Mouse (Mus musculus) kidney, postnatal 10 days (tissue): ENCODE measurements around the gene Nfx1.
A peak's percentile ranks its signal among the peaks of the same experiment; 100 is the strongest.
"Not testable (repeated sequence)": the region's sequence is repeated elsewhere in the genome, so short reads cannot be mapped to it uniquely, and the experiment has no call there.

Source experiments
- DNase-seq: peaks from one replicate; pipeline ENCODE4 v3.0.0; 2021; ENCODE audit warnings: mixed read lengths

Nfx1 gene

GRCm38 (mm10) chr4:40970842-40971701 lies at the start of gene Nfx1:
Gene Nfx1 (plus strand): TSS chr4:40970906.
- DNase-seq, result peak; percentile 98

- no peak for DNase-seq
These were observed 49.4 kb upstream of the Nfx1 start for GRCm38 (mm10) chr4:40921288-40921687.

- DNase-seq, result peak; percentile 23
These were observed 47.5 kb upstream of the Nfx1 start for GRCm38 (mm10) chr4:40923087-40923651.

- no peak for DNase-seq
These were observed 45.1 kb upstream of the Nfx1 start for GRCm38 (mm10) chr4:40925568-40925967.

- DNase-seq, result no peak
These were observed 41.7 kb upstream of the Nfx1 start for GRCm38 (mm10) chr4:40929046-40929445.

GRCm38 (mm10) chr4:40933694-40934093 lies 37.0 kb upstream of the Nfx1 start:
- no peak for DNase-seq

GRCm38 (mm10) chr4:40934369-40934768 lies 36.3 kb upstream of the Nfx1 start:
- DNase-seq, result not testable (repeated sequence)

- DNase-seq, result peak; percentile 70
These were observed 34.4 kb upstream of the Nfx1 start for GRCm38 (mm10) chr4:40936175-40936839.

- DNase-seq, result no peak
These were observed 31.9 kb upstream of the Nfx1 start for GRCm38 (mm10) chr4:40938793-40939192.

GRCm38 (mm10) chr4:40943651-40944050 lies 27.1 kb upstream of the Nfx1 start:
- DNase-seq, result no peak

GRCm38 (mm10) chr4:40946516-40947121 lies 24.1 kb upstream of the Nfx1 start:
- DNase-seq, result no peak

- no peak for DNase-seq
These were observed 23.0 kb upstream of the Nfx1 start for GRCm38 (mm10) chr4:40947565-40948159.

GRCm38 (mm10) chr4:40948160-40948708 lies 22.5 kb upstream of the Nfx1 start, which contains the start of the genes Bag1 and Chmp5:
Gene Bag1 (minus strand): TSS chr4:40948294.
Gene Chmp5 (plus strand): TSS chr4:40948407.
- peak; percentile 99 for DNase-seq

GRCm38 (mm10) chr4:40953521-40953920 lies 17.2 kb upstream of the Nfx1 start:
- peak; percentile 50 for DNase-seq

- no peak for DNase-seq
These were observed 14.8 kb upstream of the Nfx1 start for GRCm38 (mm10) chr4:40955942-40956341.

- no peak for DNase-seq
These were observed 7.2 kb upstream of the Nfx1 start for GRCm38 (mm10) chr4:40963536-40963935.

GRCm38 (mm10) chr4:40969161-40969560 lies 1.5 kb upstream of the Nfx1 start:
- DNase-seq, result no peak

- DNase-seq, result no peak
These were observed 720 bp upstream of the Nfx1 start for GRCm38 (mm10) chr4:40969781-40970591.

- DNase-seq, result no peak
These were observed 189 bp upstream of the Nfx1 start for GRCm38 (mm10) chr4:40970592-40970841.

GRCm38 (mm10) chr4:40971744-40972143 lies 1.0 kb downstream of the Nfx1 start:
- peak; percentile 57 for DNase-seq

- DNase-seq, result no peak
These were observed 3.3 kb downstream of the Nfx1 start for GRCm38 (mm10) chr4:40974011-40974410.

- DNase-seq, result no peak
These were observed 5.0 kb downstream of the Nfx1 start for GRCm38 (mm10) chr4:40975678-40976077.
